Mouse (Mus musculus) hindbrain, embryonic 14.5 days (tissue): ENCODE data around the gene Cxcl1. TPM values are rescaled to one million over a fixed set of nuclear protein-coding genes. Genes with fewer than 3 reads are reported as not detected.

Experiments
- ATAC-seq: fragments of 200-750 bp; cut with Nextera tagmentation; 2 replicates; pipeline ENCODE4 v1.8.0; 2017; ENCODE audit warnings: moderate number of reproducible peaks, mild to moderate bottlenecking, moderate TSS enrichment, moderate library complexity; ENCODE audit not compliant: low FRiP score
- DNase-seq: peaks from one replicate; pipeline ENCODE4 v3.0.0-alpha.2; 2015; ENCODE audit warnings: low spot score
- H3K27ac ChIP-seq: fragments of 300-500 bp; sonication (generic); 2 replicates; pipeline ENCODE4 v1.5.1; 2014; ENCODE audit warnings: mild to moderate bottlenecking, moderate library complexity
- H3K27me3 ChIP-seq: fragments of 300-500 bp; sonication (generic); 2 replicates; pipeline ENCODE4 v1.6.1; 2014; ENCODE audit warnings: mild to moderate bottlenecking, low read length, mixed read lengths; ENCODE audit not compliant: control insufficient read depth, insufficient read depth
- H3K36me3 ChIP-seq: fragments of 300-500 bp; sonication (generic); replicated peaks from 2 replicates; pipeline ENCODE4 v1.6.1; 2014; ENCODE audit not compliant: control insufficient read depth, insufficient read depth
- H3K4me1 ChIP-seq: fragments of 300-500 bp; sonication (generic); replicated peaks from 2 replicates; pipeline ENCODE4 v1.6.1; 2014; ENCODE audit warnings: antibody characterized with exemption, low read length, mixed read lengths; ENCODE audit not compliant: control insufficient read depth, insufficient read depth
- H3K4me2 ChIP-seq: fragments of 300-500 bp; sonication (generic); replicated peaks from 2 replicates; pipeline ENCODE4 v1.6.1; 2014; ENCODE audit warnings: mild to moderate bottlenecking, moderate library complexity
- H3K4me3 ChIP-seq: fragments of 300-500 bp; sonication (generic); replicated peaks from 2 replicates; pipeline ENCODE4 v1.5.1; 2014; ENCODE audit warnings: mild to moderate bottlenecking, low read length
- H3K9ac ChIP-seq: fragments of 300-500 bp; sonication (generic); 2 replicates; pipeline ENCODE4 v1.6.1; 2014
- H3K9me3 ChIP-seq: fragments of 300-500 bp; sonication (generic); 2 replicates; pipeline ENCODE4 v1.6.1; 2016; ENCODE audit warnings: low read length; ENCODE audit not compliant: control insufficient read depth
- WGBS: fragments of 180-500 bp; shearing (Covaris S2); extraction: QIAGEN DNeasy Blood & Tissue Kit; methylation state at CpG from one replicate; pipeline ENCODE4 v1.1.7; 2014; 5-methylcytosine and 5-hydroxymethylcytosine counted together
- polyA plus RNA-seq: library from polyadenylated mRNA; unstranded; fragments of >200 nt; fragmentation: Nextera tagmentation; extraction: Ambion mirVana; gene quantifications from 2 replicates; pipeline ENCODE4 v1.2.1, GENCODE M21; 2014

The Cxcl1 gene
- polyA plus RNA-seq, 1 experiment from 2014 or later = 0.64 TPM

- Histone ChIP-seq H3K27me3 (peaks cover 8% of the 10 kb centered on the region), H3K36me3 (no peaks in the 10 kb centered on the region), H3K4me1 (peaks cover 6% of the 10 kb centered on the region), H3K9me3 (no peaks in the 10 kb centered on the region), H3K9ac (peak overlapping the region; percentile 9; the same call in 1 of the 2 replicates), H3K4me3 (peak overlapping the region; percentile 25), H3K27ac (no peak overlapping the region), H3K4me2 (peak overlapping the region; percentile 66)
- DNase-seq = no peak
- 14% methylated on average over 10 of the region's 10 CpGs for WGBS
- peak; percentile 71 for ATAC-seq
These were observed 11.6 kb downstream of the Cxcl1 start for GRCm38 (mm10) chr5:90902380-90903260.

GRCm38 (mm10) chr5:90903339-90904020, 12.4 kb downstream of the Cxcl1 start, which contains the start of gene Cxcl2:
Gene Cxcl2, plus strand, starts transcription at chr5:90903871.
- Histone ChIP-seq H3K9ac (peak within 1 kb of the TSS; percentile 9; the same call in 1 of the 2 replicates), H3K4me2 (peak within 1 kb of the TSS; percentile 66), H3K27ac (no peak within 1 kb of the TSS), H3K36me3 (no peaks in the 10 kb centered on the region), H3K27me3 (peaks cover 8% of the 10 kb centered on the region), H3K4me3 (peak within 1 kb of the TSS; percentile 25), H3K4me1 (peaks cover 6% of the 10 kb centered on the region), H3K9me3 (no peaks in the 10 kb centered on the region)
- ATAC-seq (peak; percentile 63; the same call in 1 of the 2 replicates), DNase-seq (no peak)
- WGBS = 9% methylated on average over 22 of the region's 22 CpGs

- Histone ChIP-seq H3K4me2 (no peak overlapping the region), H3K9me3 (no peaks in the 10 kb centered on the region), H3K27me3 (peaks cover 8% of the 10 kb centered on the region), H3K4me3 (no peak overlapping the region), H3K27ac (no peak overlapping the region), H3K9ac (no peak overlapping the region), H3K4me1 (no peaks in the 10 kb centered on the region), H3K36me3 (no peaks in the 10 kb centered on the region)
- ATAC-seq (peak; percentile 77; the same call in 1 of the 2 replicates), DNase-seq (peak; percentile 88)
- WGBS = under 1% methylated on average over 2 of the region's 2 CpGs
These were observed 17.9 kb downstream of the Cxcl1 start for GRCm38 (mm10) chr5:90908983-90909382.

- Histone ChIP-seq H3K9me3 (no peaks in the 10 kb centered on the region), H3K4me2 (no peak overlapping the region), H3K4me1 (no peaks in the 10 kb centered on the region), H3K4me3 (no peak overlapping the region), H3K27ac (no peak overlapping the region), H3K9ac (no peak overlapping the region), H3K36me3 (no peaks in the 10 kb centered on the region), H3K27me3 (no peaks in the 10 kb centered on the region)
- ATAC-seq = no peak
- no peak for DNase-seq
- WGBS = 79% methylated on average over 2 of the region's 2 CpGs
These were observed 28.5 kb downstream of the Cxcl1 start for GRCm38 (mm10) chr5:90919495-90919894.

- 91% methylated on average over 4 of the region's 4 CpGs for WGBS
- no peak overlapping the region for H3K9ac ChIP-seq
- no peaks in the 10 kb centered on the region for H3K9me3 ChIP-seq
- DNase-seq (no peak), ATAC-seq (no peak)
- H3K36me3 ChIP-seq = no peaks in the 10 kb centered on the region
- H3K27me3 ChIP-seq = no peaks in the 10 kb centered on the region
- no peak overlapping the region for H3K4me3 ChIP-seq
- H3K4me1 ChIP-seq = no peaks in the 10 kb centered on the region
- no peak overlapping the region for H3K27ac ChIP-seq
- H3K4me2 ChIP-seq = no peak overlapping the region
These were observed 31.9 kb downstream of the Cxcl1 start for GRCm38 (mm10) chr5:90922958-90923357.

GRCm38 (mm10) chr5:90930546-90930945, 39.5 kb downstream of the Cxcl1 start:
- H3K27ac ChIP-seq = peak overlapping the region; percentile 98
- 40% methylated on average over 2 of the region's 2 CpGs for WGBS
- peak overlapping the region; percentile 99 for H3K9ac ChIP-seq
- no peaks in the 10 kb centered on the region for H3K9me3 ChIP-seq
- DNase-seq = no peak
- no peaks in the 10 kb centered on the region for H3K27me3 ChIP-seq
- peak overlapping the region; percentile 55 for H3K4me2 ChIP-seq
- H3K4me1 ChIP-seq = peaks cover 14% of the 10 kb centered on the region
- H3K4me3 ChIP-seq = peak overlapping the region; percentile 74
- H3K36me3 ChIP-seq = peaks cover 14% of the 10 kb centered on the region
- no peak; the same call in 1 of the 2 replicates for ATAC-seq

GRCm38 (mm10) chr5:90930971-90931851, 40.2 kb downstream of the Cxcl1 start, which contains the start of gene Mthfd2l:
Gene Mthfd2l, plus strand, starts transcription at chr5:90931117.
- no peaks in the 10 kb centered on the region for H3K27me3 ChIP-seq
- under 1% methylated on average over 70 of the region's 79 CpGs for WGBS
- peak within 1 kb of the TSS; percentile 74 for H3K4me3 ChIP-seq
- H3K9ac ChIP-seq = peak within 1 kb of the TSS; percentile 99
- DNase-seq (peak; percentile 80), ATAC-seq (peak; percentile 98)
- peaks cover 14% of the 10 kb centered on the region for H3K4me1 ChIP-seq
- peak within 1 kb of the TSS; percentile 55 for H3K4me2 ChIP-seq
- peak within 1 kb of the TSS; percentile 98 for H3K27ac ChIP-seq
- peaks cover 14% of the 10 kb centered on the region for H3K36me3 ChIP-seq
- H3K9me3 ChIP-seq = no peaks in the 10 kb centered on the region

- H3K27me3 ChIP-seq = no peaks in the 10 kb centered on the region
- peak overlapping the region; percentile 74 for H3K4me3 ChIP-seq
- ATAC-seq = peak; percentile 28; the same call in 1 of the 2 replicates
- peak overlapping the region; percentile 55 for H3K4me2 ChIP-seq
- H3K4me1 ChIP-seq = peaks cover 14% of the 10 kb centered on the region
- no peaks in the 10 kb centered on the region for H3K9me3 ChIP-seq
- 5% methylated on average over 6 of the region's 6 CpGs for WGBS
- H3K9ac ChIP-seq = peak overlapping the region; percentile 99
- peaks cover 14% of the 10 kb centered on the region for H3K36me3 ChIP-seq
- peak overlapping the region; percentile 98 for H3K27ac ChIP-seq
- DNase-seq = peak; percentile 54
These were observed 40.9 kb downstream of the Cxcl1 start for GRCm38 (mm10) chr5:90931911-90932310.
